Mouse (Mus musculus) spleen, adult 2 months (tissue): Measurements from ENCODE around the gene Secisbp2l.

Experiments used
- CTCF ChIP-seq: fragments of 200-500 bp; IDR thresholded peaks from 2 replicates; pipeline ENCODE4 v1.5.1; 2011; ENCODE audit warnings: mild to moderate bottlenecking, inconsistent platforms; ENCODE audit not compliant: insufficient read depth, insufficient read length, insufficient replicate concordance; ENCODE audit errors: extremely low read depth
- POLR2A ChIP-seq: fragments of 200-500 bp; IDR thresholded peaks from 2 replicates; pipeline ENCODE4 v1.6.1; 2011; ENCODE audit warnings: low read depth, low read length, inconsistent platforms

DNA sequence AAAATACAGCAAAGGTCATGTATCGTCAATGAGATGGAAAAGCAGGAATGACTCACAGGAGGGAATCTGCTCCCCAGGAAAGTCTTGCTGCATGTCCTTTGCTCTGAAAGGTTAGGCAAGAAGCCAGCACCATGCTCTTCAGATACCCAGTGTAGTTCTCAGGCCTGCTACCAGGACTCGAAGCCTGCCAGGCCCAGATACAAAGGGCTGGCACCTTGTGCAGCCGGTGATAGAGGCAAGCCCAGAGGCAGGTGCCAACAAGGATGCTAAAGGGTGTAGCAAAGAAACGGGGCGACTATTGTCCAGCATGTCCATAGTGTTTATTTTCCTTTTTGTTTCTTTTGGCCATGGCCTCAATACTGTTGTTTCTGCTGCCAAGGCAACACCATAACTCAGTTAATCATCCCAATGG is 76.2 kb downstream of the Secisbp2l start:
- TF ChIP-seq POLR2A (no peak), CTCF (no peak)
